Mouse (Mus musculus) CH12.LX (cell line): ENCODE measurements around the gene Coa4.
A peak's percentile ranks its signal among the peaks of the same experiment; 100 is the strongest.

Experiments
- CTCF ChIP-seq, 2 experiments: IDR thresholded peaks in 1 of 2; conservative IDR thresholded peaks in 1 of 2; 2 replicates each; pipeline ENCODE4 v1.5.1; 2011 to 2012; ENCODE audit warnings: low read depth in 2 of 2, low read length in 2 of 2, improper control_type of control experiment in 1 of 2, inconsistent platforms in 1 of 2, mild to moderate bottlenecking in 1 of 2, moderate library complexity in 1 of 2
- E2F4 ChIP-seq: IDR thresholded peaks from 2 replicates; pipeline ENCODE4 v1.6.1; 2011; ENCODE audit warnings: low read depth, low read length, improper control_type of control experiment; ENCODE audit not compliant: insufficient replicate concordance
- EP300 ChIP-seq: IDR thresholded peaks from 2 replicates; pipeline ENCODE4 v1.6.1; 2011; ENCODE audit warnings: low read length, improper control_type of control experiment
- IRF4 ChIP-seq: IDR thresholded peaks from 2 replicates; pipeline ENCODE4 v1.6.1; 2014; ENCODE audit warnings: low read depth, mild to moderate bottlenecking, inconsistent platforms, low read length, improper control_type of control experiment
- KAT2A ChIP-seq: IDR thresholded peaks from 2 replicates; pipeline ENCODE4 v1.6.1; 2012; ENCODE audit warnings: low read length, improper control_type of control experiment, inconsistent platforms; ENCODE audit not compliant: insufficient replicate concordance
- MAX ChIP-seq: IDR thresholded peaks from 2 replicates; pipeline ENCODE4 v1.6.1; 2011; ENCODE audit warnings: low read length, improper control_type of control experiment
- NELFE ChIP-seq: IDR thresholded peaks from 2 replicates; pipeline ENCODE4 v1.6.1; 2011; ENCODE audit warnings: low read depth, low read length, improper control_type of control experiment
- PAX5 ChIP-seq: IDR thresholded peaks from 2 replicates; pipeline ENCODE4 v1.6.1; 2012; ENCODE audit warnings: low read length, inconsistent platforms, mixed read lengths
- POLR2A ChIP-seq: IDR thresholded peaks from 2 replicates; pipeline ENCODE4 v1.6.1; 2011; ENCODE audit warnings: low read depth, mild to moderate bottlenecking, improper control_type of control experiment, low read length
- TBP ChIP-seq: conservative IDR thresholded peaks from 2 replicates; pipeline ENCODE4 v1.6.1; 2011; ENCODE audit warnings: low read depth, low read length, improper control_type of control experiment
- ZKSCAN1 ChIP-seq: IDR thresholded peaks from 2 replicates; pipeline ENCODE4 v1.6.1; 2012; ENCODE audit warnings: low read depth, inconsistent platforms, low read length, improper control_type of control experiment, borderline replicate concordance

DNA sequence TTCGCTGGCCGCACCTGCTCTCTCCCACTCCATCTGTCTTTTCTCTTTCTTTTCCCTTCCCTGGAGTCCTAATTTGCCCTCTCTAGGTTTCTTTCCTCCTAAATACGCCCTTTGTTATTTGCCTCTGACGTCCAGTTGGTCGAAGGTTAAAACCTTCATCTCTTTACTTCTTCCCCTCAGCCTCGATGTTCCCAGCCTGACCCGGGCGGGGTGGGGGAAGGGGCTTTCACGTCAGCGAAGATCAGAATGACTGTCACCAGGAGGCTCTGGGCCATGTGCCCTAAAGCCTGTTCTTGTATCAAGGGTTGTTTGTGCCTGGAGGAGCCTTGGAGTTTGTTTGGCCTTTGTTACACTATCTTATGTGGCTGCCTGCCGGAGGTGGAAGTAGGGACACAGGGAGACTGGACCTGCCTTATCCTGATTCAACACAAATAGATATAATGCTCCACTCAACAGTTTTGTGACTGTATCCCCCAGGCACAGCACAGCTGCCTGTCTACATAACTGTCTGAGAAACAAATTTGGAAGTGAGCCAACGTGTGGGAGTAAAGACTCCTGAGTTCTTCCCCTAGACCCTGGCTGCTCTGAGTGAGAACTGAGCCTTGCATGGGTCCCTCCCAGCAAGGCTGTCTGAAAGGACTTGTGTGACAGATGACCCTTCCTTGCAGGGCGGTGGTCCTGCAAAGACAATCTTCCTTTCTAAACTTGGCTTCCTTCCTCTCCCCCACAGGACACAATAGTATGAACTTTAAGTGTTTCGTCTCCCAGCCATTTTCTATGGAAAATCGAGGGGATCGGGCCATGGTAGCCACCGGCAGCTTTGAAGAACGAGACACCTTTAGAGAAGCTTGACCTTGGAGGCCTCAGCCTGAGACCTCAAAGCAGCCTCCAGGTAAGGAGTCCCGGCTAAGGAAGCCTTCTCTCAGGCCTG, 43.1 kb upstream of the Coa4 start:
- TF ChIP-seq CTCF (conservative IDR thresholded peaks at IDR 0.05 in 1 of 2, IDR thresholded peaks at IDR 0.05 in 1 of 2; ENCODE audit: low read depth in 2 of 2, low read length in 2 of 2), result no peak
- TF ChIP-seq POLR2A, result no peak
- no peak for TF ChIP-seq TBP
- no peak for TF ChIP-seq NELFE
- no peak for TF ChIP-seq PAX5
- TF ChIP-seq IRF4, result peak; percentile 67
- TF ChIP-seq EP300, result no peak
- no peak for TF ChIP-seq ZKSCAN1
- TF ChIP-seq MAX, result peak; percentile 59; the same call in 1 of the 2 replicates
- no peak for TF ChIP-seq KAT2A
- TF ChIP-seq E2F4, result no peak
